Mouse (Mus musculus): ENCODE measurements around the gene Rnf220. TPM values are rescaled to one million over a fixed set of nuclear protein-coding genes. Genes with fewer than 3 reads are reported as not detected.
A peak's percentile ranks its signal among the peaks of the same experiment; 100 is the strongest.

Gene Rnf220
- polyA plus RNA-seq, 1 experiment from 2014 or later, result 32.4 TPM

DNA sequence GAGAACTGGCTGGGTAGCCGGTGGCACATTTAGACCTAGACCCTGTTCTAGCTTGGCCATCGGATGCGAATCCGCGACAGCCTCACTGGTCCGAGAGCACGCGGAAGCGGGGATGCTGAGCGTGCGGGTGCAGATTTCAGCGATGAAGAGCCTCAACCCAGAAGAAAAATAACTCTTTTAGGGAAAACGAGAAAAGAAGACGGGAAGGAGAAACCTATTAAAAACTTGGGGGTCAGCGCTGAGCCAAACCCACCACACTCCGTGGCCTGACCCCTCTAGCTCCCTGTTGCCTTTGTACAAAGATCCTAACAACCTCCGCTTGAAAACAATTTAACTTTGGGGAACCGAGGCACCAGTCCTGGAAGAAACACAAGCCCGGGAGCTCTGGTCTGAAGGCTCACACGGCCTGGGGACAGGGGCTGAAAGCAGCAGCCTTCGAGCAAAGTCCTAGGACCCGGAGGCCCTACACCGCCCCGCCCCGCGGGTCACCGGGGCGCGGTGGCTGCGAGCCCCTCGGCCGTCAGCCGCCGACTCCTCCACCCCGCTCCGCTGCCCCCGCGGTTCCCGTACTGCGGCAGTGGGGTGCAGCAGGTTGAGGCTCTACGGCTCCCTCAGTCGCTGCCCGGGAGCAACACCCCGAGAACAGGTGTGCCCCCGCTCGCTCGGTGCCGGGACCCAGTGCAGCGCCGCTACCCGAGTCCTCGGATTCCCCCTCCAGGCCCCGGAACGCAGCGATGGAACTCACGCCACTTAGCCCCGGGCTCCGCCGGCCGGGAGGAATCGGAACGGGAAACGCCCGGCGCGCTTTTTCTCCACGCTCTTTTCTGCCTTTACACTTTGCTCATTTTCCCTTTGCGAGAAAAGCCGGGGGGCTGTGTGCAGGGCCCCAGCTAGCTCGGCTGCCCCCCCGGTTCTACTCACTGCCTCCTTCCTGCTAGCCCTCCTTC is 2.7 kb downstream of the Rnf220 start:
- no peaks in the 10 kb centered on the region for H3K9me3 ChIP-seq (replicated peaks; ENCODE audit: control insufficient read depth, low read length)
- peak overlapping the region; percentile 58 for H3K9ac ChIP-seq (ENCODE audit: low read depth, low read length)
- H3K4me1 ChIP-seq (ENCODE audit: control insufficient read depth, insufficient read depth, low read length), result peaks cover 16% of the 10 kb centered on the region
- H3K27ac ChIP-seq (ENCODE audit: low read depth, low read length), result no peak overlapping the region
- peaks cover 62% of the 10 kb centered on the region for H3K27me3 ChIP-seq (ENCODE audit: control insufficient read depth, insufficient read depth, low read length)
- no peaks in the 10 kb centered on the region for H3K36me3 ChIP-seq (ENCODE audit: control insufficient read depth, insufficient read depth, low read length)
- peak; percentile 48; the same call in 1 of the 2 replicates for ATAC-seq (replicated peaks; ENCODE audit: insufficient number of reproducible peaks, low FRiP score, low TSS enrichment)
- peak overlapping the region; percentile 57 for H3K4me3 ChIP-seq (ENCODE audit: low read depth, low read length)
- under 1% methylated on average over 71 of the region's 71 CpGs for WGBS (ENCODE audit: insufficient replicate concordance)
- peak overlapping the region; percentile 98 for H3K4me2 ChIP-seq

DNA sequence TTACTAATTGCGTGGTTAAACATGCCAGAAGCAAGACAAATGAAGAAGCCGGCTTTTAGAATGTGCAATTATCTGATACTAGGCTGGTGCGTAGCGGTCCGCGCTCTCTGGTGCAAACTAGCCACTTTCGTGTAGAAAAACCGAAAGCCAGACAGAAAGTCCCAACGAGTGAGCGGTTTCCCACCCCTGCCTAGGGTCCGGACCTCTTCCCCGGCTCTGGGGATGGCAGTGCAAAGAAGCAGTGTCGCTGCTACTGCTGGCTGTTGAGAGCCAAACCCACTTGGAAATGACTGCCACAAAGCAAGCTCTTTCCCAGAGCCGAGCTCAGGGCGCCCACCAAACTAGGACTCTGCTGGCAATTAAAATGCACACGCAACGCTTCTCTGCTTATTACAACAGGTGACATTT is 3.7 kb downstream of the Rnf220 start:
- H3K27me3 ChIP-seq (ENCODE audit: control insufficient read depth, insufficient read depth, low read length), result peaks cover 66% of the 10 kb centered on the region
- H3K9ac ChIP-seq (ENCODE audit: low read depth, low read length), result no peak overlapping the region
- H3K27ac ChIP-seq (ENCODE audit: low read depth, low read length), result no peak overlapping the region
- peak overlapping the region; percentile 98 for H3K4me2 ChIP-seq
- peaks cover 16% of the 10 kb centered on the region for H3K4me1 ChIP-seq (ENCODE audit: control insufficient read depth, insufficient read depth, low read length)
- H3K36me3 ChIP-seq (ENCODE audit: control insufficient read depth, insufficient read depth, low read length), result no peaks in the 10 kb centered on the region
- no peaks in the 10 kb centered on the region for H3K9me3 ChIP-seq (replicated peaks; ENCODE audit: control insufficient read depth, low read length)
- 2% methylated on average over 17 of the region's 17 CpGs for WGBS (ENCODE audit: insufficient replicate concordance)
- H3K4me3 ChIP-seq (ENCODE audit: low read depth, low read length), result peak overlapping the region; percentile 27
- no peak for ATAC-seq (replicated peaks; ENCODE audit: insufficient number of reproducible peaks, low FRiP score, low TSS enrichment)

GRCm38 (mm10) chr4:117491840-117492239 is 5.0 kb downstream of the Rnf220 start:
- WGBS (ENCODE audit: insufficient replicate concordance), result 71% methylated on average over 6 of the region's 6 CpGs
- H3K4me1 ChIP-seq (ENCODE audit: control insufficient read depth, insufficient read depth, low read length), result peaks cover 16% of the 10 kb centered on the region

DNA sequence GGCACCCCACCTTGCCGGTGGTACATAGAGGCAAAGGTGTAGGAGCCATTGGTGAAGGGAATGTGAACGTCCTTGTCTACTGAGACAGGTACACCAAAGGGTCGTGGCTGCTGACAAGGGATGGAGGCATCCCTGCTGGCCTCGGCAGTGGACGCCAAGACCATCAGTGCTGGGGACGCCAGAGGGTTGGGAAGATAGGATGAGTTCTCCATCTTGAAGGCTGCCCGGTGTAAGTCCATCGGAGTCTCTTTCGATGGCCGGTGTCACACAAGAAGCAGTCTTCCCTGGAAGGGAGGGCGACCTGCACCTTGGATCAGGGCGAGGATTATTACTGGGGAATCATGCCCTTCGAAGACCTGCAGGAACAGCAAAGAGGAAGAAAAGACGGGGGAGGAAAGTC is 6.9 kb downstream of the Rnf220 start:
- H3K36me3 ChIP-seq (ENCODE audit: control insufficient read depth, insufficient read depth, low read length), result no peaks in the 10 kb centered on the region
- 78% methylated on average over 14 of the region's 14 CpGs for WGBS (ENCODE audit: insufficient replicate concordance)
- H3K9me3 ChIP-seq (replicated peaks; ENCODE audit: control insufficient read depth, low read length), result no peaks in the 10 kb centered on the region
- H3K4me1 ChIP-seq (ENCODE audit: control insufficient read depth, insufficient read depth, low read length), result peaks cover 20% of the 10 kb centered on the region
- H3K27ac ChIP-seq (ENCODE audit: low read depth, low read length), result no peak overlapping the region
- no peak for ATAC-seq (replicated peaks; ENCODE audit: insufficient number of reproducible peaks, low FRiP score, low TSS enrichment)
- H3K27me3 ChIP-seq (ENCODE audit: control insufficient read depth, insufficient read depth, low read length), result peaks cover 62% of the 10 kb centered on the region
- no peak overlapping the region for H3K4me2 ChIP-seq
- no peak overlapping the region for H3K4me3 ChIP-seq (ENCODE audit: low read depth, low read length)
- H3K9ac ChIP-seq (ENCODE audit: low read depth, low read length), result no peak overlapping the region

More at GRCm38 (mm10) chr4:117491840-117492239, 5.0 kb downstream of the Rnf220 start:
- H3K9me3 ChIP-seq (replicated peaks; ENCODE audit: control insufficient read depth, low read length), result no peaks in the 10 kb centered on the region
- no peak overlapping the region for H3K27ac ChIP-seq (ENCODE audit: low read depth, low read length)
- no peaks in the 10 kb centered on the region for H3K36me3 ChIP-seq (ENCODE audit: control insufficient read depth, insufficient read depth, low read length)
- H3K27me3 ChIP-seq (ENCODE audit: control insufficient read depth, insufficient read depth, low read length), result peaks cover 71% of the 10 kb centered on the region
- no peak for ATAC-seq (replicated peaks; ENCODE audit: insufficient number of reproducible peaks, low FRiP score, low TSS enrichment)
- no peak overlapping the region for H3K4me3 ChIP-seq (ENCODE audit: low read depth, low read length)
- H3K4me2 ChIP-seq, result no peak overlapping the region
- no peak overlapping the region for H3K9ac ChIP-seq (ENCODE audit: low read depth, low read length)

DNA sequence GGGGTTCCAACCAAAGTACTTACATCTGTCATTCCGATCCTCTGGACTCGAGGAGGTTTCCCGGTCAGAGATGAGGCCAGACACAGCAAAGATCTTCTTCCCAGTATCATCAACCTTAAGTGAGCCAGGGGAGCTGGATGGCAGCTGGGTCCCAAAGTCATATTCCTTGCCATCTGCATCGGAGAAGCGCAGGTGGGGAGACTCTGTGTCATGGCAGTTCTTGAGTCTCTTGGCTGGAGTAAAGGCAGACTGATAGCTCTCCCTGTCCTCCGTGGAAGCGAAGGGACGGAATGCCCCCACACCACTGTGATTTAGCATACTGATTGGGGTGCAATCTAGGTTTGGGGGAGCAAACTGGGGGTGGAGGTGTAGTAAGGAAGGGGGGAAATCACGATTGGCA is 7.3 kb downstream of the Rnf220 start:
- 90% methylated on average over 9 of the region's 9 CpGs for WGBS (ENCODE audit: insufficient replicate concordance)
- H3K4me1 ChIP-seq (ENCODE audit: control insufficient read depth, insufficient read depth, low read length), result peaks cover 20% of the 10 kb centered on the region
- H3K4me3 ChIP-seq (ENCODE audit: low read depth, low read length), result no peak overlapping the region
- no peaks in the 10 kb centered on the region for H3K9me3 ChIP-seq (replicated peaks; ENCODE audit: control insufficient read depth, low read length)
- peaks cover 58% of the 10 kb centered on the region for H3K27me3 ChIP-seq (ENCODE audit: control insufficient read depth, insufficient read depth, low read length)
- no peak for ATAC-seq (replicated peaks; ENCODE audit: insufficient number of reproducible peaks, low FRiP score, low TSS enrichment)
- H3K4me2 ChIP-seq, result no peak overlapping the region
- no peaks in the 10 kb centered on the region for H3K36me3 ChIP-seq (ENCODE audit: control insufficient read depth, insufficient read depth, low read length)
- no peak overlapping the region for H3K9ac ChIP-seq (ENCODE audit: low read depth, low read length)
- H3K27ac ChIP-seq (ENCODE audit: low read depth, low read length), result no peak overlapping the region

DNA sequence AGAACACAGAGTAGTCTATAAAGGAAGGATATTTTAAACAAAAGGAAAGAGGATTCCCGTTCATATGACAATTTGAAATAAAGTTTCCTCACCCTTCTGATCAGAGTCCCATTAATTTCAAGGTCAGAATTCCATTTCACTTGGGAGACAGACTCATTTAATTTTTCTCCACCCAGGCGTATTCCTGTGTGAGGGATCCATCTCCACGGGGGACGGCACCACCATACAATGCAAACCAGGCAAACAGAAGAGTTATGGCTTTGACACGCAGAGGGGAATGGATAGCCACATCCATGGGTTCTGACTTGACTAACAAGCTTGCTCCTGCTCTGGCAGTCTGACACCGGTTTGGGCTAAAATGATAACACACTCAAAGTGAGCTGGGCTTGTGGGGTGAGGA is 9.4 kb downstream of the Rnf220 start:
- Histone ChIP-seq H3K27ac (ENCODE audit: low read depth, low read length) (no peak overlapping the region), H3K36me3 (ENCODE audit: control insufficient read depth, insufficient read depth, low read length) (no peaks in the 10 kb centered on the region), H3K9ac (ENCODE audit: low read depth, low read length) (no peak overlapping the region), H3K4me2 (no peak overlapping the region), H3K9me3 (replicated peaks; ENCODE audit: control insufficient read depth, low read length) (no peaks in the 10 kb centered on the region), H3K4me3 (ENCODE audit: low read depth, low read length) (no peak overlapping the region), H3K4me1 (ENCODE audit: control insufficient read depth, insufficient read depth, low read length) (peaks cover 12% of the 10 kb centered on the region), H3K27me3 (ENCODE audit: control insufficient read depth, insufficient read depth, low read length) (peaks cover 41% of the 10 kb centered on the region)
- ATAC-seq (replicated peaks; ENCODE audit: insufficient number of reproducible peaks, low FRiP score, low TSS enrichment), result no peak
- 76% methylated on average over 6 of the region's 6 CpGs for WGBS (ENCODE audit: insufficient replicate concordance)

DNA sequence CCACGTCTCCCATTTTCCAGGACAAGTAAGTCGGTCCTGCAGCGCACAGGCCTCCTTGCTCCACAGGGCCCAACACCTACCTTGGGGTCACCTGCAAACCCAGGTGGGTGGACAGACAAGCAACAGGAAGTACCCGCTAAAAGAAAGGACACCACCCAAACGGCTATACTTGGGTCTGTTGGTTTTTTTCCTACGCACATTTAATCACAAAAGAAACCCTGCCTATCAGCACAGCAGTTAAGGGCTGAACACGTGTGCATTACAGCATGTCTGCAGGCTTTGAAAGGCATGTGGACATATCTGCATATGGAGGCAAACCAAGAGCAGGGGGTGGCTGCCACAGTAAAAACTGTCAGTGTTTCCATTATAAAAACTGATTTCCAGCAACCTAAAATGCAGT is 10.7 kb downstream of the Rnf220 start:
- Histone ChIP-seq H3K27ac (ENCODE audit: low read depth, low read length) (no peak overlapping the region), H3K4me1 (ENCODE audit: control insufficient read depth, insufficient read depth, low read length) (peaks cover 12% of the 10 kb centered on the region), H3K9me3 (replicated peaks; ENCODE audit: control insufficient read depth, low read length) (no peaks in the 10 kb centered on the region), H3K4me3 (ENCODE audit: low read depth, low read length) (no peak overlapping the region), H3K36me3 (ENCODE audit: control insufficient read depth, insufficient read depth, low read length) (no peaks in the 10 kb centered on the region), H3K27me3 (ENCODE audit: control insufficient read depth, insufficient read depth, low read length) (peaks cover 29% of the 10 kb centered on the region), H3K4me2 (no peak overlapping the region), H3K9ac (ENCODE audit: low read depth, low read length) (no peak overlapping the region)
- 71% methylated on average over 7 of the region's 7 CpGs for whole genome bisulfite sequencing (ENCODE audit: insufficient replicate concordance)
- ATAC-seq (replicated peaks; ENCODE audit: insufficient number of reproducible peaks, low FRiP score, low TSS enrichment), result no peak

GRCm38 (mm10) chr4:117485045-117485780 is 11.6 kb downstream of the Rnf220 start:
- peak; percentile 32; the same call in 1 of the 2 replicates for ATAC-seq (replicated peaks; ENCODE audit: insufficient number of reproducible peaks, low FRiP score, low TSS enrichment)

More at GRCm38 (mm10) chr4:117485045-117485780, 11.6 kb downstream of the Rnf220 start:
- peak overlapping the region; percentile 98 for H3K4me2 ChIP-seq
- 20% methylated on average over 13 of the region's 13 CpGs for WGBS (ENCODE audit: insufficient replicate concordance)
- peak overlapping the region; percentile 46; the same call in 1 of the 2 replicates for H3K27ac ChIP-seq (ENCODE audit: low read depth, low read length)
- peaks cover 16% of the 10 kb centered on the region for H3K4me1 ChIP-seq (ENCODE audit: control insufficient read depth, insufficient read depth, low read length)
- peak overlapping the region; percentile 62 for H3K9ac ChIP-seq (ENCODE audit: low read depth, low read length)
- no peaks in the 10 kb centered on the region for H3K9me3 ChIP-seq (replicated peaks; ENCODE audit: control insufficient read depth, low read length)
- H3K36me3 ChIP-seq (ENCODE audit: control insufficient read depth, insufficient read depth, low read length), result no peaks in the 10 kb centered on the region
- peak overlapping the region; percentile 53 for H3K4me3 ChIP-seq (ENCODE audit: low read depth, low read length)
- peaks cover 20% of the 10 kb centered on the region for H3K27me3 ChIP-seq (ENCODE audit: control insufficient read depth, insufficient read depth, low read length)

Measured in heart, embryonic 11.5 days (tissue).